Mouse (Mus musculus): ENCODE measurements around the gene Klhdc10. TPM values are rescaled to one million over a fixed set of nuclear protein-coding genes. Genes with fewer than 3 reads are reported as not detected.
A peak's percentile ranks its signal among the peaks of the same experiment; 100 is the strongest.

The Klhdc10 gene
- polyA plus RNA-seq, 1 experiment from 2014 or later = 19.2 TPM

DNA sequence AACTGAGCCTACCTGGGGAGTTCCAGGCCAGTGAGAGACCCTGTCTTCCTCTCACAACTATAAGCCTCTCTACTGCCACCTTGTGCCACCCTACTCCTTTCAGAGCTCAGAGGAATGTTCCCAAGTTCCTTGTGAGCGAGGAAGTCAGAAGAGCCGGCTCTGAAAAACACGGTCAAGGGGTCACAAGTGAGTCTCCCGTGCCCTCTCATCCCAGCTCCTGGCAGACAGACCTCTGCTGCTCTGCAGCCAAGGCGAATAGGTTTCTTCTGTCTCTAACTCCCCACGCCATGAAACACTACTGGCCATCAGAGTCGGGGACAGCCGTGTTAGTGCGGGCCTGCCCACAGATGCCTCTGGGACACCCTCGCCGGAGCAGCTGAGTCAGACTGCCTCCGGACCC is 67.0 kb downstream of the Klhdc10 start:
- no peak overlapping the region for H3K9ac ChIP-seq (ENCODE audit: low read depth, low read length)
- ATAC-seq (replicated peaks; ENCODE audit: low FRiP score) (no peak), DNase-seq (ENCODE audit: low spot score) (no peak)
- WGBS = 53% methylated on average over 12 of the region's 12 CpGs
- peaks cover 8% of the 10 kb centered on the region for H3K4me1 ChIP-seq (replicated peaks; ENCODE audit: control insufficient read depth, insufficient read depth, low read length)
- H3K4me2 ChIP-seq = no peak overlapping the region
- H3K27ac ChIP-seq (ENCODE audit: low read depth, low read length) = no peak overlapping the region
- no peaks in the 10 kb centered on the region for H3K27me3 ChIP-seq (replicated peaks; ENCODE audit: control insufficient read depth, insufficient read depth, low read length)
- no peaks in the 10 kb centered on the region for H3K9me3 ChIP-seq (ENCODE audit: control insufficient read depth, low read length)
- no peaks in the 10 kb centered on the region for H3K36me3 ChIP-seq (ENCODE audit: control insufficient read depth, insufficient read depth, low read length)
- H3K4me3 ChIP-seq (ENCODE audit: low read depth, low read length) = no peak overlapping the region

DNA sequence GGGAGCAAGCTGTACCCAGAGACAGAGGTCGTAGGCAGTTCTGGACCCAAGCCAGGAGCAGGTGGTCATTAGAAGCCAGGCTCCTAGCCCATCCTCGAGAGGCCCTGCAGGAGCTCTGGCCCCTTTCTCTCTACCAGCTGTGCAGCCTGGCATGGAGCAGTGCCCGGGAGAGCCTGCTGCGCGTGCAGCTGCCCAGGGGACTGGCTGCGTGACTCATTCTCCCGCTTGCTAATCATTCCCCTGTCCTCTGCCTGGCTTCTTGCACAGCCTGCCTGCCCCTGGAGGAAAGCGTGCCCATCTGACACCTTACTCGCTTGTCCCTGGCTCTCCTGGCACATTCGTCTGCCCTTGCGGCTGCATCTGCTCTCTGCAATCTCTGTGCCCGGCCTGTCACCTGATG is 67.7 kb downstream of the Klhdc10 start:
- peaks cover 8% of the 10 kb centered on the region for H3K4me1 ChIP-seq (replicated peaks; ENCODE audit: control insufficient read depth, insufficient read depth, low read length)
- no peak overlapping the region for H3K9ac ChIP-seq (ENCODE audit: low read depth, low read length)
- no peaks in the 10 kb centered on the region for H3K36me3 ChIP-seq (ENCODE audit: control insufficient read depth, insufficient read depth, low read length)
- no peaks in the 10 kb centered on the region for H3K9me3 ChIP-seq (ENCODE audit: control insufficient read depth, low read length)
- 83% methylated on average over 12 of the region's 12 CpGs for WGBS
- no peak overlapping the region for H3K4me2 ChIP-seq
- no peak for ATAC-seq (replicated peaks; ENCODE audit: low FRiP score)
- H3K4me3 ChIP-seq (ENCODE audit: low read depth, low read length) = no peak overlapping the region
- DNase-seq (ENCODE audit: low spot score) = no peak
- no peaks in the 10 kb centered on the region for H3K27me3 ChIP-seq (replicated peaks; ENCODE audit: control insufficient read depth, insufficient read depth, low read length)
- no peak overlapping the region for H3K27ac ChIP-seq (ENCODE audit: low read depth, low read length)

DNA sequence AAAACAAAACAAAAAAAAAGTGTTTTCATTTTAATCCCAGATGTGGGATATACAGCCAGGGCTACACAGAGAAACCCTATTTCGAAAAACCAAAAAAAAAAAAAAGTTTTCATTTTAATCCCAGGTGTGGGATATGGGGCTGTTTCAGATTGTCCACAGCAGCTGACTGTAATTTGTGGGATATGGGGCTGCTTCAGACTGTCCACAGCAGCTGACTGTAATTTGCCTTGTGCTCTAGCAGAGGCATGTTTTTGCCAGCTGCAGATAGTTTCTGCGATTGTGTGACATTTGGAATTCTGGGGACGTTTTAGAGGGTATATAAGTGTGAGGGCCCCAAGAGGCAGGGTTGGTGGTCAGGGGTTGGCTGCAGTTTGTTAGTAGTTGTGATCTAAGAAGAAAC is 70.0 kb downstream of the Klhdc10 start:
- ATAC-seq (replicated peaks; ENCODE audit: low FRiP score) = no peak
- Histone ChIP-seq H3K4me2 (no peak overlapping the region), H3K27ac (ENCODE audit: low read depth, low read length) (no peak overlapping the region), H3K9me3 (ENCODE audit: control insufficient read depth, low read length) (no peaks in the 10 kb centered on the region), H3K36me3 (ENCODE audit: control insufficient read depth, insufficient read depth, low read length) (no peaks in the 10 kb centered on the region), H3K4me1 (replicated peaks; ENCODE audit: control insufficient read depth, insufficient read depth, low read length) (peaks cover 5% of the 10 kb centered on the region), H3K9ac (ENCODE audit: low read depth, low read length) (no peak overlapping the region), H3K4me3 (ENCODE audit: low read depth, low read length) (no peak overlapping the region), H3K27me3 (replicated peaks; ENCODE audit: control insufficient read depth, insufficient read depth, low read length) (no peaks in the 10 kb centered on the region)
- no peak for DNase-seq (ENCODE audit: low spot score)
- 65% methylated on average over 3 of the region's 3 CpGs for WGBS

DNA sequence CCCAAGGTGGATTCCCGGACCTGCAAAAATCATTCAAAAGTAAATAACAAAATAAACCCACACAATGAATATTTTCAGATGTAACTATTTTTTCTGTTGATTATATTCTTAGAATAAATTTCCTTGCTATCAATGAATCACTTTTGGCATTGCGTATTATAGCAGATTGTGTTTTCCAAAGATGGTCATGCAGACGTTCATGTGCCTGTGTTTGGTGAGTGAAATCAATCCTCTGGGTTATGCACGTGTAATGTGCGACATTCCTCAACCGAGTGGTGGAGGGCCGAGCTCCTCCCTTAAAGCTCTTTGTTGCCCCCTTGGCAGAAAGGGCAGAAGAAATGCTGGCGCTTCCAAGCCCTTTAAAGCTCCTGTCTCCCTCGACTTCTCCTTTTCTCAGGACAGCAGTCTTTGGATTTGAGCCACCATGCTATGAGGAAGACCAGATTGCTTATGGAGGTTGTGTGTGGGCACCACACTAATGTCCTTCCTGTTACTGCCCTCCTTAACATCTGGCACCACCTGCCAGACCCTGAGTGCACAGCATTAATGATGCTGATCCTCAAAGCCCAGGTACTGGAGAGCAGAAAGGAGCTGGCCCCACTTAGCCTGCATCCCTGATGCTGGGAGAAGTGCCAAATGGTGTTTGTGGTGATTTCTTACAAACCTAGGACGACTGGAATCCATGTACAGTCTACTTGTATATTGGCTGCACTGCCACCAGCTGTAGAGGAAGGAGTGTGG is 74.5 kb downstream of the Klhdc10 start:
- no peak for DNase-seq (ENCODE audit: low spot score)
- ATAC-seq (replicated peaks; ENCODE audit: low FRiP score) = no peak
- H3K9me3 ChIP-seq (ENCODE audit: control insufficient read depth, low read length) = no peaks in the 10 kb centered on the region
- no peak overlapping the region for H3K9ac ChIP-seq (ENCODE audit: low read depth, low read length)
- no peaks in the 10 kb centered on the region for H3K27me3 ChIP-seq (replicated peaks; ENCODE audit: control insufficient read depth, insufficient read depth, low read length)
- H3K4me1 ChIP-seq (replicated peaks; ENCODE audit: control insufficient read depth, insufficient read depth, low read length) = peaks cover 5% of the 10 kb centered on the region; the same call in 1 of the 2 replicates
- no peak overlapping the region for H3K4me2 ChIP-seq
- no peak overlapping the region for H3K4me3 ChIP-seq (ENCODE audit: low read depth, low read length)
- WGBS = 73% methylated on average over 10 of the region's 10 CpGs
- peak overlapping the region; percentile 39; the same call in 1 of the 2 replicates for H3K27ac ChIP-seq (ENCODE audit: low read depth, low read length)
- H3K36me3 ChIP-seq (ENCODE audit: control insufficient read depth, insufficient read depth, low read length) = peaks cover 10% of the 10 kb centered on the region; the same call in 1 of the 2 replicates

DNA sequence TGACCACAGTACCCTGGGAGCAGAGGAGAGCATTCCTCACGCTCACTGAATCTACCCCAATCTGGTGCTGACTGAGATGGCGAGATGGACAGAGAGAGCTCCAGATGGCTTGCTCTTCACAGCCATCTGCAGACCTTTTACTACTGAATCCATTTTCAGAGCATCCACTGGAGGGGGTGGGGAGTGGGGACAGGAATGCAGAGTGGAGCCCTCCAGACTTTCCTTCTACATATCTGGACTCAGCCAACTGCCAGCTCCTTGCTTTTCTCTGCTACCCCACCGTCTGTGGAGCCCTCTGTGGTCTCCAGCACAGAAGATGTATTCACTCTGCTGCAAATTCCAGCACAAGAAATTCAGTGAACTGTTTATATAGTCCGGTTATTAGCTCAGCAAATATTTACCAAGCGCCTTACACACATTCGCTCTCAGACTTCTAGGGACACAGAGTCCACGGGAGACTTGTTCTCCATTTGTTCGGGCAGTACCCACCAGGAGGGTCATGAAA is 75.6 kb downstream of the Klhdc10 start:
- Histone ChIP-seq H3K4me2 (no peak overlapping the region), H3K9ac (ENCODE audit: low read depth, low read length) (no peak overlapping the region), H3K36me3 (ENCODE audit: control insufficient read depth, insufficient read depth, low read length) (peaks cover 10% of the 10 kb centered on the region; the same call in 1 of the 2 replicates), H3K27ac (ENCODE audit: low read depth, low read length) (peak overlapping the region; percentile 39; the same call in 1 of the 2 replicates), H3K4me3 (ENCODE audit: low read depth, low read length) (no peak overlapping the region), H3K27me3 (replicated peaks; ENCODE audit: control insufficient read depth, insufficient read depth, low read length) (no peaks in the 10 kb centered on the region), H3K9me3 (ENCODE audit: control insufficient read depth, low read length) (no peaks in the 10 kb centered on the region), H3K4me1 (replicated peaks; ENCODE audit: control insufficient read depth, insufficient read depth, low read length) (peaks cover 5% of the 10 kb centered on the region; the same call in 1 of the 2 replicates)
- no peak for ATAC-seq (replicated peaks; ENCODE audit: low FRiP score)
- 75% methylated on average over 8 of the region's 8 CpGs for WGBS
- no peak for DNase-seq (ENCODE audit: low spot score)

DNA sequence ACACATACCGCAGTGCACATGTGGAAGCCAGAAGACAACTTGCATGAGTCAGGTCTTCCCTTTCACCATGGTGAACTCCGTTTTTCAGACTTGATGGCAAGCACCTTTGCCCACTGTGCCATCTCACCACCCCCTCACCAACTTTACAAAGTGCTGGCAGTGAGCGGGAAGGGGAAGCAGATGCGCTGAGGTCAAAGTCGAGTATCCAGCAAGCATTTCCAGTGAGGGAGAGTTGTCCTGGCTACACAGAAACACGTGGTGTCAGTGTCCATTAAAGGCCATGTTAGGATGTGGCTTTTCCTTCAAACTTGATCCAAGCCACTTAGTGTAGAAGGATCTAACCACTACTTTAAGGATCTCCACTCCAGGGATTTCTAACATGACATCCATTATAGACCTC is 76.1 kb downstream of the Klhdc10 start:
- Histone ChIP-seq H3K9ac (ENCODE audit: low read depth, low read length) (no peak overlapping the region), H3K27me3 (replicated peaks; ENCODE audit: control insufficient read depth, insufficient read depth, low read length) (no peaks in the 10 kb centered on the region), H3K4me3 (ENCODE audit: low read depth, low read length) (no peak overlapping the region), H3K9me3 (ENCODE audit: control insufficient read depth, low read length) (no peaks in the 10 kb centered on the region), H3K4me1 (replicated peaks; ENCODE audit: control insufficient read depth, insufficient read depth, low read length) (peaks cover 5% of the 10 kb centered on the region; the same call in 1 of the 2 replicates), H3K4me2 (no peak overlapping the region), H3K36me3 (ENCODE audit: control insufficient read depth, insufficient read depth, low read length) (peaks cover 14% of the 10 kb centered on the region; the same call in 1 of the 2 replicates), H3K27ac (ENCODE audit: low read depth, low read length) (no peak overlapping the region)
- no peak for ATAC-seq (replicated peaks; ENCODE audit: low FRiP score)
- DNase-seq (ENCODE audit: low spot score) = no peak
- 73% methylated on average over 6 of the region's 6 CpGs for WGBS

DNA sequence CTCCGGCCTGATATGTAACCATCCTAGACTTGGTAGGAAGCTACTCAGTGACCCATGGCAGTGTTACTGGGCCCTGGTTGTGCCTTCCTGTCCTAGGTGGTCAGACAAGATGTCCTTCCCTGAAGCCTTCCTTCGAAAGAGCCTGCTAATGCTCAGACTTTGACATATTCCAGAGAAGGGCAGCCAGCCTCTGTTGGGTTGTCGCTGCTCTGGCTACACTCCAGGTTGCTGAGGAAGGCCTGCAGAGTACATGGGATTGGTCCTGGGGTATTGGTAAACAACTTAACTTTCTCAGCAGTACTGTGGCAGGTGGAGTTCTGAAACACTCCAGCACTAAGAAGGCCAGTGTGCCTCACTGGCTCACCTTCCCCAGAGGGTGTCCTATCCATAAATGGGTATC is 77.8 kb downstream of the Klhdc10 start:
- WGBS = 91% methylated on average over 3 of the region's 3 CpGs
- peaks cover 23% of the 10 kb centered on the region; the same call in 1 of the 2 replicates for H3K36me3 ChIP-seq (ENCODE audit: control insufficient read depth, insufficient read depth, low read length)
- ATAC-seq (replicated peaks; ENCODE audit: low FRiP score) (no peak), DNase-seq (ENCODE audit: low spot score) (no peak)
- H3K9me3 ChIP-seq (ENCODE audit: control insufficient read depth, low read length) = no peaks in the 10 kb centered on the region
- H3K4me1 ChIP-seq (replicated peaks; ENCODE audit: control insufficient read depth, insufficient read depth, low read length) = peaks cover 5% of the 10 kb centered on the region; the same call in 1 of the 2 replicates
- H3K27ac ChIP-seq (ENCODE audit: low read depth, low read length) = no peak overlapping the region
- H3K27me3 ChIP-seq (replicated peaks; ENCODE audit: control insufficient read depth, insufficient read depth, low read length) = no peaks in the 10 kb centered on the region
- H3K4me3 ChIP-seq (ENCODE audit: low read depth, low read length) = no peak overlapping the region
- no peak overlapping the region for H3K4me2 ChIP-seq
- no peak overlapping the region for H3K9ac ChIP-seq (ENCODE audit: low read depth, low read length)

DNA sequence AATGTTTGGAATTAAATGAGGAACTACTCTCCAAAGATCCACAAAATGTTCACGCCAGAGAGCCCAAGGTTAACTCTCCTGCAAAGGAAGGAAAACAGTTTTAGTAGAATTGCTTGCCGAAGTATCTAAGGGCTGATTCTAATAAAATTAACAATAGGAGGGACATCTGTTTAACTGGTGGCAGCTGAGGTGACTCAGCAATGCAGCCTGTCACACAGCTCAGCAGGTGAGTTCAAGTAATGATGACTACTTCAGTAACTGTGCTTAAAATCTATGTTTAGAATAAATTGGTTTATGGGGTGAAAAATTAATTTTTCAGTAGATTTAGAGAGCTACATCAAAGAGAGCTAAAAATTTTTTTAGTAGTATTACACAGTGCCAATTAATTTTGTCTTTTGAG is 81.2 kb downstream of the Klhdc10 start:
- H3K4me3 ChIP-seq (ENCODE audit: low read depth, low read length) = no peak overlapping the region
- H3K4me1 ChIP-seq (replicated peaks; ENCODE audit: control insufficient read depth, insufficient read depth, low read length) = no peaks in the 10 kb centered on the region
- no peaks in the 10 kb centered on the region for H3K27me3 ChIP-seq (replicated peaks; ENCODE audit: control insufficient read depth, insufficient read depth, low read length)
- WGBS = 86% methylated on average over 2 of the region's 2 CpGs
- 0 out of 2 replicates have a peak overlapping the region, but pooled peaks have one; percentile 5 for H3K27ac ChIP-seq (ENCODE audit: low read depth, low read length)
- no peak overlapping the region for H3K4me2 ChIP-seq
- no peaks in the 10 kb centered on the region for H3K9me3 ChIP-seq (ENCODE audit: control insufficient read depth, low read length)
- no peak for DNase-seq (ENCODE audit: low spot score)
- H3K36me3 ChIP-seq (ENCODE audit: control insufficient read depth, insufficient read depth, low read length) = peaks cover 42% of the 10 kb centered on the region
- H3K9ac ChIP-seq (ENCODE audit: low read depth, low read length) = no peak overlapping the region
- ATAC-seq (replicated peaks; ENCODE audit: low FRiP score) = no peak

DNA sequence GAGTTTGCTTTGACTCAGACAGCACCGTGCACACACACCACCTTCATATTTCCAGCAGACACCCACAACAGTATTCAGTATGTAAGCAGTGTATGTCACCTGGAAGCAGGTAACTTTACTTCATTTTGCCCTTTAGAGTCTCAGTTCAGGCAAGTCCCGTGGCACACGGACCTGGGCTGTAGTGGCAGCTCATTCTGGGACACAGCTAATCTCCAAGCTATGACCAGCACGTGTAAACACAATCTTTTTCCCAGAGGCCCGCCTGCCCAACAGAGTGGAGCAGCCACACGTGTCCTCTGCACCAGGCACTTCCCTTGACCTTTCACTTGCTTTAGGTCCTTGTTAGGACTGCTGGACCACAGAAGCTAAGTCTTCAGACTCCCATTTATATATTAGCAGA is 84.8 kb downstream of the Klhdc10 start:
- Histone ChIP-seq H3K9ac (ENCODE audit: low read depth, low read length) (no peak overlapping the region), H3K4me2 (no peak overlapping the region), H3K36me3 (ENCODE audit: control insufficient read depth, insufficient read depth, low read length) (peaks cover 43% of the 10 kb centered on the region), H3K4me3 (ENCODE audit: low read depth, low read length) (no peak overlapping the region), H3K27ac (ENCODE audit: low read depth, low read length) (no peak overlapping the region), H3K9me3 (ENCODE audit: control insufficient read depth, low read length) (no peaks in the 10 kb centered on the region), H3K27me3 (replicated peaks; ENCODE audit: control insufficient read depth, insufficient read depth, low read length) (no peaks in the 10 kb centered on the region), H3K4me1 (replicated peaks; ENCODE audit: control insufficient read depth, insufficient read depth, low read length) (no peaks in the 10 kb centered on the region)
- no peak for ATAC-seq (replicated peaks; ENCODE audit: low FRiP score)
- 90% methylated on average over 6 of the region's 6 CpGs for WGBS
- DNase-seq (ENCODE audit: low spot score) = no peak

All from liver, embryonic 11.5 days (tissue).